Comparison of ENCODE assay signal across 19 mouse cellular contexts in the genomic region with DNA sequence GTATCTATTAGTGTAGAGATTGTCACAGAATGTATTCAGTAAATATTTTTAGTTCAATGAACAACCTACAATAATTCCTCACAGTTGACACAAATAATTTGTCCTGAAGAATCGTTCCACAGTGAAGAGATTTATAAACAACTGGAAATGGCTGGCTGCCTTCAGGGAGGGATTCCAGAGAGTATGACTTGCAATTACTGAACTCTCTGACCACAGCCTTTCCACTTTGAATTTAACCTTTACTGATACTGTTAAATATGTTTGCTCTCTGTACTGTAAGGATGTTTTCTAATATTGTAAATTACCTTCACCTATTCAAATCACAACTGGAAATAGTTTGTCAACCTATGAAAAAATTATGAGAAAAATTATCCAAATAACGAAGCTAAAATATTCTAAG.
DNase-seq lines count a peak whose midpoint lies in the region; ATAC-seq and TF ChIP-seq lines count a peak whose summit lies in the region.
"Had no signal": no experiment of that assay in that cellular context is flagged by ENCODE, and none has a peak within 500 bp of the region (broad histone marks: within the 10 kb centered on the region; RNA-seq: fewer than 3 reads in every experiment).

No protein-coding gene starts in this region.

- intact Hi-C loops in heart, postnatal 36 days (cut with DNase I), result no loop called here

- TF ChIP-seq CTCF in lung, postnatal 0 days (IDR thresholded peaks at IDR 0.05), result no peak
- TF ChIP-seq CTCF in midbrain, postnatal 0 days (IDR thresholded peaks at IDR 0.05), result no peak

- WGBS in heart, embryonic 11.5 days (ENCODE audit: insufficient replicate concordance), result 72% methylated on average over 2 of the region's 2 CpGs
- WGBS in lung, postnatal 0 days, result 28% methylated on average over 2 of the region's 2 CpGs
- WGBS in midbrain, postnatal 0 days, result 71% methylated on average over 2 of the region's 2 CpGs

- no peak overlapping the region for H3K27ac ChIP-seq in heart, embryonic 11.5 days (ENCODE audit: low read depth, low read length)
- no peak overlapping the region for H3K27ac ChIP-seq in lung, postnatal 0 days (ENCODE audit: low read length)
- H3K27ac ChIP-seq in midbrain, postnatal 0 days (ENCODE audit: low read depth, low read length), result no peak overlapping the region
- H3K27ac ChIP-seq: embryonic facial prominence, embryonic 15.5 days; hindbrain, embryonic 10.5 days; left cerebral cortex, adult 2 months; limb, embryonic 10.5 days; liver, embryonic 13.5 days; macrophage; neural tube, embryonic 15.5 days had no signal

- H3K4me2 ChIP-seq in heart, embryonic 11.5 days, result no peak overlapping the region
- H3K4me2 ChIP-seq in lung, postnatal 0 days (replicated peaks; ENCODE audit: low read depth, low read length), result no peak overlapping the region
- H3K4me2 ChIP-seq in midbrain, postnatal 0 days (ENCODE audit: low read depth, low read length, poor library complexity, severe bottlenecking), result no peak overlapping the region
- H3K4me2 ChIP-seq: embryonic facial prominence, embryonic 15.5 days; liver, embryonic 13.5 days; midbrain, embryonic 11.5 days; neural tube, embryonic 15.5 days had no signal

- no peaks in the 10 kb centered on the region for H3K36me3 ChIP-seq in heart, embryonic 11.5 days (ENCODE audit: control insufficient read depth, insufficient read depth, low read length)
- no peaks in the 10 kb centered on the region for H3K36me3 ChIP-seq in lung, postnatal 0 days (ENCODE audit: insufficient read depth, low read length)
- H3K36me3 ChIP-seq in midbrain, postnatal 0 days (ENCODE audit: insufficient read depth, low read length), result no peaks in the 10 kb centered on the region
- H3K36me3 ChIP-seq: embryonic facial prominence, embryonic 15.5 days; hindbrain, embryonic 10.5 days; limb, embryonic 10.5 days; liver, embryonic 13.5 days; neural tube, embryonic 15.5 days had no signal

- no peak for ATAC-seq in heart, embryonic 11.5 days (replicated peaks; ENCODE audit: insufficient number of reproducible peaks, low FRiP score, low TSS enrichment)
- no peak for ATAC-seq in lung, postnatal 0 days
- ATAC-seq in midbrain, postnatal 0 days (ENCODE audit: low FRiP score), result no peak

- peak; percentile 42 for DNase-seq in heart, adult 8-10 months (ENCODE audit: low spot score)
- peak; percentile 40 for DNase-seq in lung, postnatal 14 days
- DNase-seq in lung, postnatal 0 days (ENCODE audit: low spot score), result no peak
- DNase-seq in fibroblast of lung, adult 2 months (ENCODE audit: low read depth), result peak; percentile 50
- peak; percentile 17 to 31 for DNase-seq in heart, postnatal 36 days
- no peak for DNase-seq in testis, postnatal 14 days (ENCODE audit: low spot score)
- no peak for DNase-seq in midbrain, postnatal 0 days (ENCODE audit: low spot score)
- DNase-seq: cerebellum, postnatal 10 days; kidney, postnatal 14 days; liver, embryonic 13.5 days had no signal

- TF ChIP-seq EP300 in lung, postnatal 0 days (IDR thresholded peaks at IDR 0.05), result no peak

- H3K9me3 ChIP-seq in heart, embryonic 11.5 days (replicated peaks; ENCODE audit: control insufficient read depth, low read length), result no peaks in the 10 kb centered on the region
- no peaks in the 10 kb centered on the region for H3K9me3 ChIP-seq in lung, postnatal 0 days (ENCODE audit: low read length)
- no peaks in the 10 kb centered on the region for H3K9me3 ChIP-seq in midbrain, postnatal 0 days (ENCODE audit: low read length)
- H3K9me3 ChIP-seq: embryonic facial prominence, embryonic 15.5 days; hindbrain, embryonic 10.5 days; limb, embryonic 10.5 days; liver, embryonic 13.5 days; neural tube, embryonic 15.5 days had no signal

- no peaks in the 10 kb centered on the region for H3K27me3 ChIP-seq in heart, embryonic 11.5 days (ENCODE audit: control insufficient read depth, insufficient read depth, low read length)
- H3K27me3 ChIP-seq in lung, postnatal 0 days (replicated peaks; ENCODE audit: insufficient read depth, low read length), result no peaks in the 10 kb centered on the region
- no peaks in the 10 kb centered on the region for H3K27me3 ChIP-seq in midbrain, postnatal 0 days (ENCODE audit: insufficient read depth, low read length)
- H3K27me3 ChIP-seq: embryonic facial prominence, embryonic 15.5 days; liver, embryonic 13.5 days; neural tube, embryonic 15.5 days had no signal

- H3K4me1 ChIP-seq in heart, embryonic 11.5 days (ENCODE audit: control insufficient read depth, insufficient read depth, low read length), result no peaks in the 10 kb centered on the region
- no peaks in the 10 kb centered on the region for H3K4me1 ChIP-seq in lung, postnatal 0 days (ENCODE audit: insufficient read depth, low read depth, low read length)
- H3K4me1 ChIP-seq in midbrain, postnatal 0 days (ENCODE audit: insufficient read depth, low read length), result no peaks in the 10 kb centered on the region
- H3K4me1 ChIP-seq: embryonic facial prominence, embryonic 15.5 days; hindbrain, embryonic 10.5 days; liver, embryonic 13.5 days; neural tube, embryonic 15.5 days had no signal

- H3K9ac ChIP-seq in heart, embryonic 11.5 days (ENCODE audit: low read depth, low read length), result no peak overlapping the region
- no peak overlapping the region for H3K9ac ChIP-seq in lung, postnatal 0 days (replicated peaks; ENCODE audit: low read depth)
- H3K9ac ChIP-seq in midbrain, postnatal 0 days (replicated peaks; ENCODE audit: low read length, poor library complexity, severe bottlenecking), result no peak overlapping the region
- H3K9ac ChIP-seq: embryonic facial prominence, embryonic 15.5 days; liver, embryonic 13.5 days; neural tube, embryonic 15.5 days had no signal

- H3K4me3 ChIP-seq in heart, embryonic 11.5 days (ENCODE audit: low read depth, low read length), result no peak overlapping the region
- no peak overlapping the region for H3K4me3 ChIP-seq in lung, postnatal 0 days (ENCODE audit: low read depth, low read length)
- H3K4me3 ChIP-seq in midbrain, postnatal 0 days (ENCODE audit: low read depth, low read length), result no peak overlapping the region
- H3K4me3 ChIP-seq: embryonic facial prominence, embryonic 15.5 days; hindbrain, embryonic 10.5 days; left cerebral cortex, adult 2 months; limb, embryonic 10.5 days; liver, embryonic 13.5 days; myocyte; neural tube, embryonic 15.5 days had no signal

Comparison
In these comparisons a context has a peak if more than half of its experiments do, and no peak if none do; other contexts are left out.
1. DNase-seq: peak in heart, adult 8-10 months (single experiment), lung, postnatal 14 days (single experiment), fibroblast of lung, adult 2 months (single experiment) and heart, postnatal 36 days (2 of 2); none in lung, postnatal 0 days (single experiment), testis, postnatal 14 days (single experiment) and midbrain, postnatal 0 days (single experiment).